Mouse (Mus musculus): ENCODE measurements at regions not wholly inside any gene's neighbourhood (a gene's known extent, or its start where the extent isn't known, plus 50 kb on each side); places are given as distances from the start of the nearest gene placed in this dataset.

DNA sequence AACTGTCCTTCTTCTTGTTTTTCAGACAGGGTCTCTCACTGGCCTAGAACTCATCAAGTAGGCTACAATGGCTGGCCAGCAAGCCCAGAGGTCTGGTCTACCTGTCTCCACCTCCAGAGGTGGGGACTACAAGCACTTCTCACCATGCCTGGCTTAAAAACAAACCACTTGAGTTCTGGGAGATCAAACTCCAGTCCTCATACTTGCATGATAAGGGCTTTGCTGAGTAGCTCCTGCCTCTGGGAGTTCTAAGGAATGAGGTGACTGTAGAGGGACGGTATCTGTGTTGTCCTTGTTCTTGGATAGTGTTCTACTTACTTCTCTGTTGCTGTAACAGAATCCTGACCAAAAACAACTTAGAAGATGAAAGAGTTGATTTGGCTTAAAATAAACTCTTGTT lies 654.6 kb upstream of the Fam160b2 start:
- Histone ChIP-seq H3K9me3 (no peaks in the 10 kb centered on the region), H3K9ac (no peak overlapping the region), H3K36me3 (replicated peaks) (no peaks in the 10 kb centered on the region), H3K27me3 (replicated peaks) (no peaks in the 10 kb centered on the region), H3K27ac (no peak overlapping the region), H3K4me3 (no peak overlapping the region), H3K4me1 (peaks cover 9% of the 10 kb centered on the region; the same call in 1 of the 2 replicates), H3K4me2 (no peak overlapping the region)
- no peak for ATAC-seq (replicated peaks)
- 88% methylated on average over 1 of the region's 1 CpGs for WGBS

DNA sequence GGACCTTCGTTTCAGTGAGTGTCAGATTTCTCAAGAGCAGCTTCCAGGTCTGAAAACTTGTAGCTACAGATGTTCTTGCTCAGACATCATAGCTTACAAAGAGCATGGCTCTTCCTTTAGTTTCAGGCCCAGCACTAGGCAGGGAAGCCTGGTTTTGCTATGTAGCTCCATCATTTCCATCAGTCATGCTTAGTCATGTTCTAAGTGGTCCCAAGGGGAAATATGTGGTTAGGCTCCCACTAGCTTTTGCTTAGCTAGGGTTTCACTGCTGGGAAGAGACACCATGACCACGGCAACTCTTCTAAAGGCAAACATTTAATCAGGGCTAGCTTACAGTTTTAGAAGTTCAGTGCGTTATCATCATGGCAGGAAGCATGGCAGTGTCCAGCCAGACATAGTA lies 652.5 kb upstream of the Fam160b2 start:
- WGBS = 88% methylated on average over 3 of the region's 3 CpGs
- Histone ChIP-seq H3K4me1 (peaks cover 9% of the 10 kb centered on the region; the same call in 1 of the 2 replicates), H3K9me3 (no peaks in the 10 kb centered on the region), H3K4me2 (no peak overlapping the region), H3K4me3 (no peak overlapping the region), H3K27me3 (replicated peaks) (no peaks in the 10 kb centered on the region), H3K36me3 (replicated peaks) (no peaks in the 10 kb centered on the region), H3K27ac (no peak overlapping the region), H3K9ac (no peak overlapping the region)
- ATAC-seq (replicated peaks) = no peak

DNA sequence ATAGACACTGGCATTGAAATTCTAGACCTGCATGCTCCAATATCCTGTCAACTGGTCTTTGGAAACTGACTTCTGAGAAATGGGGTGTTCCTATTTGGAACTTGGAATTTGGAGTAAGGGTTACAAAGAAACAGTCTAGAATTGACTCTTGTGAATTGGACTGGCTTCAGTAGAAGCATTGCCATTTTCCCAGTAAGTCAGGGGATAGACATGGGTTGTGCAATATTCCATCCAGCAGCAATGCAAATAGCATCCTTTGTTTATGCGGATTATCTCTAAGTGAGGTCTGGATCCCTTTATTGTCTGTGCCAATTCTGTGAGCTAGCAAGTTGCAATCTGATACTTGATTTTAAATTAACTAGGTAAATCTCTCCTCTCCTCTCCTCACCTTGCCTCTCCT lies 651.5 kb upstream of the Fam160b2 start:
- Histone ChIP-seq H3K36me3 (replicated peaks) (no peaks in the 10 kb centered on the region), H3K27me3 (replicated peaks) (no peaks in the 10 kb centered on the region), H3K27ac (no peak overlapping the region), H3K4me2 (no peak overlapping the region), H3K4me1 (peaks cover 9% of the 10 kb centered on the region; the same call in 1 of the 2 replicates), H3K9ac (no peak overlapping the region), H3K9me3 (no peaks in the 10 kb centered on the region), H3K4me3 (no peak overlapping the region)
- no peak for ATAC-seq (replicated peaks)
- 93% methylated on average over 1 of the region's 1 CpGs for WGBS

DNA sequence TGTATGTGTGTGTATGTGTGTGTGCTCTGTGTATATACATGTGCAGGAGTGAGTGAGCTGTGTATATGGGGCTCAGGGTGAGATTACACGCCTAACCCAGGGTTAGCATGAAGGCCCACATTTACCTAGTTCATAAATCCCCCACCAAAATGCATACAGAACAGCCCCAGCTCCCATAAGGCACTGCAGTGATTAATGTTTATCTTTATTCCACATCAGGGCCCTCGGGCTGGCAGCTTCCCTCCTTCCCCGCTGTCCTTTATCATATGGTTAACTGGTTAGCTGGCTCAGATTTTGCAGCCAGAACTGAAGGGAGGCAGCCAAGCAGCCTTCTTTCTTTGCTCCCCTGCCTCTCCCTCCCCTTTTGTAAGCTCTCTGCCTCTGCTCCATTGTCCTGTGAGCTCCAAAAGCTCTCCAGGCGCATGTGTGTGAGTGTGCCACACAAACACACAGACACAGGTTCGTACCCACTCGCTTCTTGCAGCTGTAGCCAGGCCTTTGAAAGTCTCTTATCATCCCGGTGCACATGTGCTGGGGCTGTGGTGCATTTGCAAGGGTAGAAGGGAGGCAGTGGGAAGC lies 649.8 kb upstream of the Fam160b2 start:
- ATAC-seq (replicated peaks) = peak; percentile 77
- Histone ChIP-seq H3K27me3 (replicated peaks) (no peaks in the 10 kb centered on the region), H3K4me2 (no peak overlapping the region), H3K9ac (no peak overlapping the region), H3K4me3 (no peak overlapping the region), H3K27ac (peak overlapping the region; percentile 64), H3K9me3 (no peaks in the 10 kb centered on the region), H3K36me3 (replicated peaks) (no peaks in the 10 kb centered on the region), H3K4me1 (peaks cover 9% of the 10 kb centered on the region; the same call in 1 of the 2 replicates)
- 20% methylated on average over 7 of the region's 7 CpGs for WGBS

DNA sequence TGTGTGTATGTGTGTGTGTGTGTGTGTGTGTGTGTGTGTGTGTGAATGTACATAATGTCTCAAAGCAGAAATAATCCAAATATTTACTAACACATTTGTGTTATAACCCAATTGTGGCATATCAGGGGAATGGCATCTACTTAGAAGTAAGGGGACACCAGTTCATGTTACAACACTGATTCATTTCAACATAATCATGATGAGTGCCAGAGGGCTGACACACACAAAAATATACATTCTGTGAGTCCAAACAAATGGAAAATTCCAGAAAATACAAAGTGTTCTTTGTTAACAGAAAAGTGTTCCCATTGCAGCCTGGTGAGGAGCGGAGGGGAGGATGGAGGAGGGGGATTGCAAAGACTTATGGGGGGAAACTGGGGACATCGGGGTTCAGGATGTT lies 648.9 kb upstream of the Fam160b2 start:
- no peaks in the 10 kb centered on the region for H3K36me3 ChIP-seq (replicated peaks)
- H3K4me1 ChIP-seq = peaks cover 9% of the 10 kb centered on the region; the same call in 1 of the 2 replicates
- no peak overlapping the region for H3K27ac ChIP-seq
- no peaks in the 10 kb centered on the region for H3K27me3 ChIP-seq (replicated peaks)
- no peak overlapping the region for H3K4me2 ChIP-seq
- H3K9ac ChIP-seq = no peak overlapping the region
- no peak for ATAC-seq (replicated peaks)
- no peak overlapping the region for H3K4me3 ChIP-seq
- WGBS = 95% methylated on average over 2 of the region's 2 CpGs
- no peaks in the 10 kb centered on the region for H3K9me3 ChIP-seq

DNA sequence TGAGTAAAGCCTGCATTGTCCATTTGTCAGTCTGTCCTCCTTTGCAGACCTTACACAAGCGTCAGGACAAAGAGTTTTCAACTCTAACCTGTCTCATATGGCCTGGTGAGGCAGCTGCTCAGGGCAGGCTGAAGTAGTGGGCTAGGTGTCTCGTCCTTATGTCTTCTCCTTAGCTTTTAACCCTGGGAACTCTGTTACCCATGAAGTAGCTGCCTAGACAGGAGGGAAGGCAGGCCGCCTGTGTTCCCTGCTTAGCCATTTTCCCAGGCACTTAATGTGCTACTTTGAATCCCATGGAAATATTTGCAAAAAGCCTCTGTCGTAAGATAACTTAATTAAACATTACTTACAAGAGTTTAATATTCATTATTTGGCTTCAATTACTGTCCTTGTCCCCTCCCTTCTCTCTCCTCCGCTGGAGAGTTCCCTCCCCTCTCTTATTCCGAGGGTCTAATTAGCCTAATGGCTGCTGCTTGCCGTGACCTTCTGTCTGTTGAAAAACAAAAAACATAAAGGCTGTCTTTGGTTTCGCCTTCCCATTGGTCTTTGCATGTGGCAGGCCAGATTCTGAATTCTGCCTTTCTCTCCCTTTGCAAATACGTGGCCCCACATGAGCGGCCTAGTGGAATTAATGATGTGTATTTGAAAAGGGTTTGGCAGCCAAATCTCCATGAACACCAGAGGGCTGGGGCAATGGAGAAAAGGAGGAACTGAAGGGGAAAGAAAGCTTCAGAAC lies 642.2 kb upstream of the Fam160b2 start:
- H3K27ac ChIP-seq = 0 out of 2 replicates have a peak overlapping the region, but pooled peaks have one; percentile 30
- H3K4me3 ChIP-seq = no peak overlapping the region
- no peaks in the 10 kb centered on the region for H3K36me3 ChIP-seq (replicated peaks)
- H3K4me2 ChIP-seq = no peak overlapping the region
- H3K27me3 ChIP-seq (replicated peaks) = no peaks in the 10 kb centered on the region
- H3K4me1 ChIP-seq = peaks cover 13% of the 10 kb centered on the region
- ATAC-seq (replicated peaks) = peak; percentile 84
- WGBS = 10% methylated on average over 10 of the region's 10 CpGs
- no peaks in the 10 kb centered on the region for H3K9me3 ChIP-seq
- H3K9ac ChIP-seq = no peak overlapping the region

DNA sequence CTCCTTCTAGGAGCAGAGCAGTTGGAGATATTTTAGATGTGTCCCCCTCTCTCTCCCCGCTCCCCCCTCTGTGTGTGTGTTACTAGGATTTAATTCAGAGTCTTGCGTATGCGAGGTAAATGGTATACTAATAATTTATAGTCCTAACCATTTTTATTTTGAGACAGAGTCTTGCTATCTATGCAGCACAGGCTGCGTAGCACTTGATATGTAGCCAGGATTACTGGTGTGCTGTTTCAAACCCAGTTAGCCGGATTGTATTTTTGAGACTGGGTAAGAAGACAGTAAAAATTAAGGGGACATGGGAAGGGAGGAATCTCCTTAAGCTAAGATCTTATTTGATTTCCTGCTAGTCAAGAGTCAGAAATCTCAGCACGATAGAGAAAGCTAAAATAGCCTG lies 636.6 kb upstream of the Fam160b2 start:
- peaks cover under 1% of the 10 kb centered on the region for H3K4me1 ChIP-seq
- no peak overlapping the region for H3K27ac ChIP-seq
- H3K9me3 ChIP-seq = no peaks in the 10 kb centered on the region
- H3K9ac ChIP-seq = no peak overlapping the region
- H3K27me3 ChIP-seq (replicated peaks) = no peaks in the 10 kb centered on the region
- 81% methylated on average over 6 of the region's 6 CpGs for WGBS
- H3K36me3 ChIP-seq (replicated peaks) = no peaks in the 10 kb centered on the region
- H3K4me2 ChIP-seq = no peak overlapping the region
- ATAC-seq (replicated peaks) = no peak
- no peak overlapping the region for H3K4me3 ChIP-seq

DNA sequence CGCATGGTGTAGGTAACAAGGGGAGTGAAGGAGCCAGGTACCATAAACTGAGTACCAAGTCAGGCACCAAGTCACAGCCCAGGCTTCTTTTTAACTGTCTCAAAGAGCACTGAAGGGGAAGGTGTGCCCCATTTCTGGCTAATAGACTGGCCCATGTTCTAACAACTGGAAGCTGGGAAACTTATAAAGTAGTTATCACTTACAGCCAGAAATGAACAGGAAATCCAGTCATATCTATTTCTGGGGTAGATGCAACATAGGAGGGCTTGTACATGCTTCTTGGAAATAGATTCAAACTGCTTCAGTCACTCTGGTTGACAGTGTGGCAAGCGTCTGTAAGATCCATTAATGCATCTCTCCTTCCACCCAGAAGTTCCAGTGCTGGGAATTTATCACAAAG lies 635.3 kb upstream of the Fam160b2 start:
- H3K4me3 ChIP-seq = no peak overlapping the region
- H3K4me1 ChIP-seq = no peaks in the 10 kb centered on the region
- H3K27ac ChIP-seq = no peak overlapping the region
- H3K9ac ChIP-seq = no peak overlapping the region
- H3K4me2 ChIP-seq = no peak overlapping the region
- H3K36me3 ChIP-seq (replicated peaks) = no peaks in the 10 kb centered on the region
- H3K27me3 ChIP-seq (replicated peaks) = no peaks in the 10 kb centered on the region
- no peaks in the 10 kb centered on the region for H3K9me3 ChIP-seq
- 86% methylated on average over 2 of the region's 2 CpGs for WGBS
- no peak for ATAC-seq (replicated peaks)

DNA sequence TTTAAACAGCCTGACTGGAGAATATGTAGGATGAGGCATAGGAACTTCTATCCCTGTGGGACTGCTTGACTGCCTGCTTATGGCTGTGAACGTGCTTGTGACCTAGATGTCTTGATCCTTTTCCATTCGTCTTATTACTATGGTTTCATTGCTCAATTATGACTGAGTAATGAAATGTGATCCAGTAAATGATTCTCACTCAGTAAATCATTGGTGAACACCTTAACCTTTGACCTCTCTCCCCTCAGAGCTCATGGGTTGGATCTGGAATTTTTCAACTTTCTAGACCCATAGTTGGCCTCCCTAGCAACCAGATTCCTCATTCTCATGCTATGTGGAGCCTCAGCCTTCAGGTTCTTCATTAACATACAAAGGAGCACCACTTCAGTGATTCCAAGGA lies 634.6 kb upstream of the Fam160b2 start:
- no peak for ATAC-seq (replicated peaks)
- WGBS = 75% methylated on average over 2 of the region's 2 CpGs

DNA sequence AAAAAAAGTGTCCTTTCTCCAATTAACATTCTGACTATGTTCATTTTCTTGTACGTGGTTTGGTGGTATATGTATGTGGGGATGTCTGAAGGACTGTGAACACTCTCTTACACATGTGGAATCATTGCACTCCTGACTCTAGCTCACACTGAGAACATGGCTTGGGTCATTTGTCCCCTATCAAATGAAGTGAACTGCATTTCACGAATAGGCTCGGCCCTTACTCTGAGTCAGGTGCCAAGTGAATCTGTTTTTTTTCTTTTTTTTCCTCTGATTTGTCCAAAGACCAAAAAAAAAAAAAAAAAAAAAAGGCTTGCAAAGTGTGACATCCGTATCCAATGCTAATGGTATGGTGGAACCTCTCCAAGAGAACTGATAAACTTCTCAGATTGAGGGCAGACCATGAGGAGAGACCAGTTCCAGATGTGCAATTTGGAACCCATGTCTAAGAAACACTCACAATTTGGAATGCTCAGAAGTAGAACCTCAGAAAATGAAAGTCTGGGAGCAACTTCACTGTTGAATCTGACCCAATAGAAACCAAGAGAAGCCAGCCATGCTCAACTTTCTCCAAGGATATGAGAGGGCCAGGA lies 631.7 kb upstream of the Fam160b2 start:
- no peak overlapping the region for H3K4me3 ChIP-seq
- H3K27me3 ChIP-seq (replicated peaks) = no peaks in the 10 kb centered on the region
- H3K9me3 ChIP-seq = no peaks in the 10 kb centered on the region
- no peak for ATAC-seq (replicated peaks)
- no peak overlapping the region for H3K27ac ChIP-seq
- no peak overlapping the region for H3K4me2 ChIP-seq
- H3K36me3 ChIP-seq (replicated peaks) = no peaks in the 10 kb centered on the region
- H3K4me1 ChIP-seq = no peaks in the 10 kb centered on the region
- WGBS = 88% methylated on average over 4 of the region's 4 CpGs
- H3K9ac ChIP-seq = no peak overlapping the region

More for the DNA sequence above, 634.6 kb upstream of the Fam160b2 start:
- no peaks in the 10 kb centered on the region for H3K36me3 ChIP-seq (replicated peaks)
- H3K27ac ChIP-seq = no peak overlapping the region
- no peaks in the 10 kb centered on the region for H3K9me3 ChIP-seq
- no peaks in the 10 kb centered on the region for H3K27me3 ChIP-seq (replicated peaks)
- H3K4me2 ChIP-seq = no peak overlapping the region
- H3K9ac ChIP-seq = no peak overlapping the region
- no peak overlapping the region for H3K4me3 ChIP-seq
- H3K4me1 ChIP-seq = no peaks in the 10 kb centered on the region

DNA sequence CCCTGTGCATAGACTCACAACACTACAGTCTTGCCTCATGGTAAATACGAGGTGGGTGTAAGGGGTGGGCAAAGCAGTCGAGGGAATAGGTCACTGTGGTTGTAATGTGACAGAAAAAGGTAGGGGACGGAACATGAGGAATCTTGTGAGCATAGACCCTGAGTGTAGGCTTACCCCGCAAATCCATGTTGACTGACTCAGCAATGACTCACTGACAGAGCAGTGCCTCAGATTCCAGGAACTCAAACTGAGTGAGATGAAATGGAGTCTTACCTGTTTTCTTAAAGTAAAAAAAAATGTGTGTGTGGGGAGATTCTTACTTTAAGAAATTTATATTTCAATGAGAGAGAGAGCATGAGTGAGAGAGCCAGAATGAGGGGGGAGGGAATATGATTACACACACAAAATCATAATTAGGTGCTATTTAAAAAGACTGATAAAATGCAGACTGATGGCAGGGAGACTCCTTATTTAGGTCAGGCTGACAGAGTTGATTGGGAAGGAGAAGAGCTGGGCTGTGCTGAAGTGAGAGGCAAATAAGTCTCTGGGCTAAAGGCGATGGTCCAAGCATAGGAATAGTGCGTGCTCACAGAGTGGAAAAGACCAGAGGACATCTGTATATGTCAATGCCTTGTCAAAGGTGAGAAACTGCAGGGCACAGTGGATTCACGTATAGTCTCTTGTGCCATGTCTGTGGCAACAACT lies 631.0 kb upstream of the Fam160b2 start:
- no peaks in the 10 kb centered on the region for H3K36me3 ChIP-seq (replicated peaks)
- 87% methylated on average over 7 of the region's 7 CpGs for WGBS
- ATAC-seq (replicated peaks) = no peak
- no peak overlapping the region for H3K4me3 ChIP-seq
- no peaks in the 10 kb centered on the region for H3K27me3 ChIP-seq (replicated peaks)
- no peak overlapping the region for H3K9ac ChIP-seq
- no peak overlapping the region for H3K27ac ChIP-seq
- H3K9me3 ChIP-seq = no peaks in the 10 kb centered on the region
- no peaks in the 10 kb centered on the region for H3K4me1 ChIP-seq
- no peak overlapping the region for H3K4me2 ChIP-seq

DNA sequence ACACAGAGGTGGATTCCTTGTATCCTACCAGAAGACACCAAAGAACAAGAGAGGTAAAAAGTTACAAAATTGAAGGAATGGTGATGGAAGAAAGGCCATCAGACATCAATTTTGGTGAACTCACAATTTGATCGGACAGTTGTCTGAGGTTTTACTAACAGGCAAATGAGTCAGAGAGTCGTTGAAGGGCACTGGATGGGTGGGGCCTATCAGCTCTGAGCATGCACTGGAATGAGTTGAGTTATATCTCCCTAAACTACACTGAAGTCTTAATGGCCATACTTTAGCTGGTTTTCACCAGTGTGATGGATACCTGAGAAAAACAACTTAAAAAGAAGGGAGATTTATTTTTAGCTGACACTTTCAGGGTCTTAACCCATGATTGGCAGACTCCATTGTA lies 630.3 kb upstream of the Fam160b2 start:
- H3K36me3 ChIP-seq (replicated peaks) = no peaks in the 10 kb centered on the region
- WGBS = 87% methylated on average over 2 of the region's 2 CpGs
- no peak for ATAC-seq (replicated peaks)
- no peak overlapping the region for H3K9ac ChIP-seq
- H3K4me3 ChIP-seq = no peak overlapping the region
- no peaks in the 10 kb centered on the region for H3K27me3 ChIP-seq (replicated peaks)
- no peak overlapping the region for H3K27ac ChIP-seq
- H3K4me1 ChIP-seq = no peaks in the 10 kb centered on the region
- H3K4me2 ChIP-seq = no peak overlapping the region
- no peaks in the 10 kb centered on the region for H3K9me3 ChIP-seq
